Comparison of ENCODE assay signal across 8 mouse cellular contexts in the genomic region with DNA sequence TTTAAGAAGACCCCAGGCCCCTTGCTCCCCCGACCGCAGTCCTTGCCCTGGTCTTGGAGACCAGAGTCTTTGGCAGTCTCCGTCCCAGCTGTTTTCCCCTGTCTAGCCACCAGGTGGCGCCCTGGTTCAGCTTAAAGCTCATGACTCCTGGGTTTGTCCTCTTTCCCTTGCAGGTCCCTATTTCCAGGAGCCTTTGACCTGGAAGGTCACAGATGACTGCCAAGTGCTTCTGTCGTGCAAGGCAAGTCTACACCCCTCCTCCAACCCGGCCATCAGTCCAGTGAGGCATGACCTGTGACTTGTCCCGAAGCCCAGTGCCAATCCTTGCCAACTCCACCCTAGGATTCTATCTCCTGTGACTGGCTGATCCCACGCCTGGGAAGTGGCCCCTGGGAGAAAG. TPM values are rescaled to one million over a fixed set of nuclear protein-coding genes. Genes with fewer than 3 reads are reported as not detected.
A peak's percentile ranks its signal among the peaks of the same experiment; 100 is the strongest.
DNase-seq lines count a peak whose midpoint lies in the region; ATAC-seq and TF ChIP-seq lines count a peak whose summit lies in the region.

No protein-coding gene starts in this region.

- H3K4me1 ChIP-seq in MEL (ENCODE audit: control insufficient read depth in 1 of 2, insufficient read depth in 2 of 2, low read length in 2 of 2), result no peaks in the 10 kb centered on the region
- no peaks in the 10 kb centered on the region for H3K4me1 ChIP-seq in forebrain, embryonic 14.5 days (ENCODE audit: control insufficient read depth, insufficient read depth, low read length)

- WGBS in forebrain, embryonic 14.5 days, result 27% methylated on average over 8 of the region's 8 CpGs

- TF ChIP-seq RAD21 in MEL (IDR thresholded peaks at IDR 0.05; ENCODE audit: low read depth, low read length), result peak; percentile 94

- no peak for TF ChIP-seq EP300 in MEL (IDR thresholded peaks at IDR 0.05; ENCODE audit: low read depth in 1 of 2, low read length in 2 of 2)

- DNase-seq in MEL (ENCODE audit: low read depth, low spot score), result peak; percentile 79
- peak; percentile 71 for DNase-seq in c-Kit-negative CD71-positive TER-119-positive erythroid progenitor cells, embryonic 14.5 days (ENCODE audit: low read depth, low spot score)
- peak; percentile 90 for DNase-seq in forebrain, embryonic 14.5 days (ENCODE audit: low spot score)
- DNase-seq in heart, postnatal 4 days, result peak; percentile 95
- peak; percentile 92 to 94 for DNase-seq in layer of hippocampus, postnatal 10 days (ENCODE audit: low spot score in 2 of 2)
- DNase-seq in lung, postnatal 10 days, result peak; percentile 92
- DNase-seq in right cerebral cortex, postnatal 14 days, result peak; percentile 88
- DNase-seq in urinary bladder, postnatal 25 days (ENCODE audit: low spot score), result peak; percentile 89

- ATAC-seq in forebrain, embryonic 14.5 days, result peak; percentile 48; the same call in 1 of the 2 replicates

- no peak for TF ChIP-seq POLR2A in MEL (IDR thresholded peaks at IDR 0.05; ENCODE audit: control insufficient read depth in 1 of 2, insufficient read depth in 1 of 2, low read depth in 1 of 2, low read length in 2 of 2, poor library complexity in 1 of 2)

- H3K4me3 ChIP-seq in MEL (ENCODE audit: control insufficient read depth in 1 of 2, insufficient read depth in 1 of 2, low read depth in 2 of 2, low read length in 2 of 2), result no peak overlapping the region
- H3K4me3 ChIP-seq in forebrain, embryonic 14.5 days (ENCODE audit: low read depth, low read length), result no peak overlapping the region

- H3K9me3 ChIP-seq in MEL (replicated peaks; ENCODE audit: insufficient read depth, low read length), result no peaks in the 10 kb centered on the region
- H3K9me3 ChIP-seq in forebrain, embryonic 14.5 days (replicated peaks; ENCODE audit: control insufficient read depth, low read length), result no peaks in the 10 kb centered on the region

- no peaks in the 10 kb centered on the region for H3K27me3 ChIP-seq in MEL (ENCODE audit: control insufficient read depth in 1 of 2, insufficient read depth in 2 of 2, low read length in 2 of 2)
- no peaks in the 10 kb centered on the region for H3K27me3 ChIP-seq in forebrain, embryonic 14.5 days (replicated peaks; ENCODE audit: control insufficient read depth, insufficient read depth, low read length)

- H3K27ac ChIP-seq in MEL (ENCODE audit: control insufficient read depth, low read depth, low read length), result no peak overlapping the region
- H3K27ac ChIP-seq in forebrain, embryonic 14.5 days (ENCODE audit: low read depth, low read length), result no peak overlapping the region

- H3K79me2 ChIP-seq in MEL (ENCODE audit: control insufficient read depth, insufficient read depth, low read length, poor library complexity), result no peaks in the 10 kb centered on the region

- H3K4me2 ChIP-seq in forebrain, embryonic 14.5 days (ENCODE audit: low read length), result no peak overlapping the region

- H3K36me3 ChIP-seq in MEL (ENCODE audit: control insufficient read depth in 1 of 2, insufficient read depth in 2 of 2, low read length in 2 of 2), result no peaks in the 10 kb centered on the region
- no peaks in the 10 kb centered on the region for H3K36me3 ChIP-seq in forebrain, embryonic 14.5 days (ENCODE audit: control insufficient read depth, insufficient read depth, low read length)

- H3K9ac ChIP-seq in MEL (ENCODE audit: control insufficient read depth, low read depth, low read length, poor library complexity, severe bottlenecking), result no peak overlapping the region
- H3K9ac ChIP-seq in forebrain, embryonic 14.5 days (ENCODE audit: low read length), result no peak overlapping the region

- TF ChIP-seq CTCF in MEL (IDR thresholded peaks at IDR 0.05 in 2 of 3, conservative IDR thresholded peaks at IDR 0.05 in 1 of 3; ENCODE audit: control insufficient read depth in 1 of 3, insufficient read depth in 1 of 3, low read depth in 2 of 3, low read length in 3 of 3, poor library complexity in 1 of 3, severe bottlenecking in 1 of 3), result peak; percentile 80 to 95 (median 95)

TF ChIP-seq in MEL, 35 proteins besides CTCF, POLR2A, EP300 and RAD21:
- TF ChIP-seq UBTF (IDR thresholded peaks at IDR 0.05; ENCODE audit: borderline replicate concordance, insufficient read depth, low read depth, low read length) (no peak), TBP (IDR thresholded peaks at IDR 0.05; ENCODE audit: low read depth, low read length) (no peak), MXI1 (IDR thresholded peaks at IDR 0.05; ENCODE audit: low read depth, low read length) (no peak), USF1 (IDR thresholded peaks at IDR 0.05; ENCODE audit: low read depth, low read length) (no peak), CHD2 (IDR thresholded peaks at IDR 0.05; ENCODE audit: low read length) (no peak), KAT2A (conservative IDR thresholded peaks at IDR 0.05; ENCODE audit: low read depth, low read length) (no peak), ZKSCAN1 (IDR thresholded peaks at IDR 0.05; ENCODE audit: low read depth, low read length) (no peak), ELF1 (IDR thresholded peaks at IDR 0.05; ENCODE audit: low read depth, low read length) (0 out of 2 replicates have a peak, but pooled peaks have one; percentile 3), ZC3H11A (IDR thresholded peaks at IDR 0.05; ENCODE audit: low read depth, low read length) (peak; percentile 94), POLR2AphosphoS2 (IDR thresholded peaks at IDR 0.05; ENCODE audit: low read length) (no peak), SIN3A (IDR thresholded peaks at IDR 0.05; ENCODE audit: low read length) (no peak), BHLHE40 (IDR thresholded peaks at IDR 0.05; ENCODE audit: borderline replicate concordance, low read depth, low read length) (no peak), CHD1 (IDR thresholded peaks at IDR 0.05; ENCODE audit: low read depth, low read length) (no peak), TAL1 (IDR thresholded peaks at IDR 0.05; ENCODE audit: low read length) (no peak), MAZ (IDR thresholded peaks at IDR 0.05; ENCODE audit: low read depth, low read length) (no peak), ZMIZ1 (IDR thresholded peaks at IDR 0.05; ENCODE audit: low read depth, low read length) (no peak), MYB (IDR thresholded peaks at IDR 0.05; ENCODE audit: low read depth, low read length) (no peak), SMC3 (IDR thresholded peaks at IDR 0.05; ENCODE audit: low read depth, low read length) (peak; percentile 96), TCF12 (IDR thresholded peaks at IDR 0.05; ENCODE audit: low read depth, low read length) (0 out of 2 replicates have a peak, but pooled peaks have one; percentile 20), E2F4 (IDR thresholded peaks at IDR 0.05; ENCODE audit: borderline replicate concordance, low read depth, low read length) (no peak), JUND (IDR thresholded peaks at IDR 0.05; ENCODE audit: low read depth, low read length) (no peak), GATA1 (IDR thresholded peaks at IDR 0.05; ENCODE audit: low read depth, low read length) (no peak), NRF1 (IDR thresholded peaks at IDR 0.05; ENCODE audit: insufficient read depth, low read depth, low read length, poor library complexity, severe bottlenecking) (no peak), ETS1 (IDR thresholded peaks at IDR 0.05; ENCODE audit: low read depth, low read length) (no peak), MEF2A (IDR thresholded peaks at IDR 0.05; ENCODE audit: extremely low read depth, insufficient replicate concordance, low read depth, low read length, poor library complexity, severe bottlenecking) (no peak), POLR2AphosphoS5 (IDR thresholded peaks at IDR 0.05; ENCODE audit: borderline replicate concordance, low read depth, low read length) (no peak), HCFC1 (IDR thresholded peaks at IDR 0.05; ENCODE audit: low read depth, low read length) (no peak), MAFK (IDR thresholded peaks at IDR 0.05; ENCODE audit: borderline replicate concordance, low read depth, low read length) (no peak), ZNF384 (IDR thresholded peaks at IDR 0.05; ENCODE audit: low read depth, low read length) (no peak), MAX (IDR thresholded peaks at IDR 0.05; ENCODE audit: low read length) (no peak), RCOR1 (IDR thresholded peaks at IDR 0.05; ENCODE audit: low read depth, low read length) (no peak), NELFE (IDR thresholded peaks at IDR 0.05; ENCODE audit: low read depth, low read length) (no peak), MYC (IDR thresholded peaks at IDR 0.05; ENCODE audit: low read depth, low read length) (no peak), GABPA (IDR thresholded peaks at IDR 0.05; ENCODE audit: low read depth, low read length) (no peak), USF2 (IDR thresholded peaks at IDR 0.05; ENCODE audit: borderline replicate concordance in 1 of 2, insufficient read depth in 1 of 2, low read depth in 1 of 2, low read length in 2 of 2) (no peak)

RNA-seq across cellular contexts. Expression of a gene that starts 42.0 kb away (rescaled TPM):
- total RNA-seq in MEL (2012; rRNA removed), result not detected in 2 replicates
- polyA plus RNA-seq in MEL (2012; ENCODE audit: insufficient read depth in 1 of 2, insufficient read length in 2 of 2, low read depth in 1 of 2, low replicate concordance in 2 of 2, missing spikeins in 1 of 2), result not detected
- polyA plus RNA-seq in forebrain, embryonic 14.5 days (2014; fragmentation: Nextera tagmentation; extraction: Ambion mirVana), result 0.17 and 0.22 TPM in 2 replicates
- total RNA-seq in heart, postnatal 4 days (2021), result 1 to 10 TPM in 1 of 2 experiments, under 1 TPM in 1; 0.76 to 1.1 TPM
- total RNA-seq in layer of hippocampus, postnatal 10 days (2021), result 1 to 10 TPM; 2.0 to 2.4 TPM

RNA-seq across cellular contexts. Expression of a gene that starts 54.0 kb away (rescaled TPM):
- total RNA-seq in MEL (2012; rRNA removed), result 129 and 142 TPM in 2 replicates
- 100 to 1,000 TPM; 222 to 361 TPM for polyA plus RNA-seq in MEL (2012; ENCODE audit: insufficient read depth in 1 of 2, insufficient read length in 2 of 2, low read depth in 1 of 2, low replicate concordance in 2 of 2, missing spikeins in 1 of 2)
- 259 and 304 TPM in 2 replicates for polyA plus RNA-seq in forebrain, embryonic 14.5 days (2014; fragmentation: Nextera tagmentation; extraction: Ambion mirVana)
- total RNA-seq in heart, postnatal 4 days (2021), result 10 to 100 TPM; 73.8 to 80.5 TPM
- 10 to 100 TPM; 86.7 to 88.2 TPM for total RNA-seq in layer of hippocampus, postnatal 10 days (2021)
